Mouse (Mus musculus): Measurements from ENCODE around the gene Tctn3. TPM values are rescaled to one million over a fixed set of nuclear protein-coding genes. Genes with fewer than 3 reads are reported as not detected.

The Tctn3 gene
- polyA plus RNA-seq, 1 experiment from 2014 or later: 15.5 TPM

DNA sequence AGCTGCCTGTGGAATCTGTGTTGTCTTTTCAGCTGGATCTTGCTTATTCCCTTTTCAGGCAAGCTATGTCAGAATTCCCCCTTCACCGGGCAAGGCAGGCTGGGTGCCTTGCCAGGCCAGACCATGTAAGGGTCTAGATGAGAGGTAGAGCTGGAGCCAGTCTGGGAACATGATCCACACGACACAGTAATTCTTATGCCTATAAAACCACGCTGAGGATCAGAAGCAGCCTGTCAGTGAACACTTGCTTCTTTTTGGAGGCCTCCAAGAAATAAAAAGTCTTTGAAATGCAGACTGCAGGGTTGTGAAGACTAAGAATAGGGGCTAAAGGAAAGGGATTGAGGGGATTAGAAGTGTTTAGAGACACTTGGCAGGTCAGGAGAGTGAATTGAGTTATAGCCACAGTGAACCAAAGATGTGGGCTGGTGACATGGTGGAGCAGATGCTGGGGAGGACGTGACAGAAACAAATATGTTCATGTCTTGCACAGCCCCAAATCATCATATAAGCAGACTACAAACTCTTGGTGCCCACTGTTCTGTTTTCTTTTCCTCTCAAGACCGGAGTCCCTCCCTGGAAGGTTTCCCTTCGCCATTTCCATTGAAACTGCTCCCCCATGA is 62.4 kb downstream of the Tctn3 start:
- Histone ChIP-seq H3K4me1 (no peaks in the 10 kb centered on the region), H3K36me3 (replicated peaks) (peaks cover 27% of the 10 kb centered on the region)

GRCm38 (mm10) chr19:40548796-40549515 is 63.1 kb downstream of the Tctn3 start:
- Histone ChIP-seq H3K27me3 (replicated peaks) (no peaks in the 10 kb centered on the region), H3K4me1 (no peaks in the 10 kb centered on the region), H3K36me3 (replicated peaks) (peaks cover 21% of the 10 kb centered on the region), H3K4me2 (no peak overlapping the region), H3K9me3 (no peaks in the 10 kb centered on the region), H3K9ac (no peak overlapping the region), H3K27ac (no peak overlapping the region), H3K4me3 (no peak overlapping the region)
- WGBS: 27% methylated on average over 5 of the region's 5 CpGs
- ATAC-seq (replicated peaks): no peak

More for the DNA sequence above, 62.4 kb downstream of the Tctn3 start:
- no peak for ATAC-seq (replicated peaks)
- Histone ChIP-seq H3K4me2 (no peak overlapping the region), H3K27ac (no peak overlapping the region), H3K9me3 (no peaks in the 10 kb centered on the region), H3K4me3 (no peak overlapping the region), H3K9ac (no peak overlapping the region), H3K27me3 (replicated peaks) (no peaks in the 10 kb centered on the region)
- 33% methylated on average over 6 of the region's 6 CpGs for WGBS

GRCm38 (mm10) chr19:40548386-40548785 is 63.6 kb downstream of the Tctn3 start:
- Histone ChIP-seq H3K4me2 (no peak overlapping the region), H3K4me1 (no peaks in the 10 kb centered on the region), H3K4me3 (no peak overlapping the region), H3K27me3 (replicated peaks) (no peaks in the 10 kb centered on the region), H3K27ac (no peak overlapping the region), H3K9ac (no peak overlapping the region), H3K9me3 (no peaks in the 10 kb centered on the region), H3K36me3 (replicated peaks) (peaks cover 16% of the 10 kb centered on the region)
- ATAC-seq (replicated peaks): no peak
- 69% methylated on average over 6 of the region's 6 CpGs for WGBS

Other genes with a start within 250 kb of the Tctn3 start
- gene Sorbs1, start 98.5 kb downstream of the Tctn3 start, polyA plus RNA-seq (2015; fragmentation: Nextera tagmentation; extraction: Ambion mirVana): 93.9 and 94.3 TPM in 2 replicates
- gene Aldh18a1, start 23.8 kb downstream of the Tctn3 start, polyA plus RNA-seq (2015; fragmentation: Nextera tagmentation; extraction: Ambion mirVana): 60.5 and 63.8 TPM in 2 replicates
- gene Entpd1, start 133 bp upstream of the Tctn3 start, polyA plus RNA-seq (2015; fragmentation: Nextera tagmentation; extraction: Ambion mirVana): 8.8 and 9.5 TPM in 2 replicates
- gene Cc2d2b, start 136.5 kb upstream of the Tctn3 start, polyA plus RNA-seq (2015; fragmentation: Nextera tagmentation; extraction: Ambion mirVana): 0.14 TPM in 1 of 2 replicates, not detected in the other
- 20.8 and 21.2 TPM in 2 replicates for gene Ccnj, start 219.0 kb upstream of the Tctn3 start, polyA plus RNA-seq (2015; fragmentation: Nextera tagmentation; extraction: Ambion mirVana)